Mouse (Mus musculus): ENCODE data around the gene Krtap17-1.

The Krtap17-1 gene

DNA sequence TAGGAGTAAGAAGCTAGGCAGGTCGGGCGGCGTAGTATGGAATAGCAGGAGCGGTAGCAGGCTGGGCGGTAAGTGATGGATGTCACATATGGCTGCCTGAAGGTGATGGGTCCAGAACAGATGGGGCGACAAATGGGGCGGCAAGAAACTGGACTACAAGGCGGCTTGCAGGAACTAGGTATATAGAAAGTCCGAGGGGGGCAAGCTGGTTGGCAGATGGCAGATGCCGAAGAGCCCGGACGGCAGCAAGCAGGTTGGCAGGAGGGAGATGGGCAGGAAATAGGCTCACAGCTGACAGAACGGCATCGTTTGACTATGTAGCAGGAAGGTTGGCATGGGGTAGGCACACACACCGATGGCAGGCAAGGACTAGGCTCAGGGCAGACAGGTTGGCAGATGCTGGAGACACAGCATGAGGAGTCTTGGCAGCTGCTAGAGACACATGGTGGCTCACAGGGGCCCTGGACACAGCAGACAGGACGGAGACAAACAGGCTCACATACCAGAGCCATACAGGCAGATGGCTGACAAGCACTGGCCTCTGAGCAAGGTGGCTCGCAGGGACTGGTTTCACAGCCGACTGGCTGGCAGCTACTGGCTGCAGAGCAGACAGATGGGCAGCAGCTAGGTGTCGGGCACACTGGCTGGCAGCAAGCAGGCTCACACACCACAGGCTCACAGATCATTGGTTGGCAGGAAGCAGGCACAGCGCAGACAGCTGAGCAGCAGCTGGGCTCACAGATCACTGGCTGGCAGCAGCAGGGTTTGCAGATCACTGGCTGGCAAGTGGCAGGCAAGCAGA is 8.3 kb downstream of the Krtap17-1 start:
- ChIA-PET POLR2A (no interaction called here), CTCF (interaction anchor here in 3 of 4 experiments (0.7 to 1.0 kb wide), 3 partner anchors 50 to 313 kb away, joined by 3 to 6 read pairs (median 4); no protein-coding TSS in a partner anchor)

DNA sequence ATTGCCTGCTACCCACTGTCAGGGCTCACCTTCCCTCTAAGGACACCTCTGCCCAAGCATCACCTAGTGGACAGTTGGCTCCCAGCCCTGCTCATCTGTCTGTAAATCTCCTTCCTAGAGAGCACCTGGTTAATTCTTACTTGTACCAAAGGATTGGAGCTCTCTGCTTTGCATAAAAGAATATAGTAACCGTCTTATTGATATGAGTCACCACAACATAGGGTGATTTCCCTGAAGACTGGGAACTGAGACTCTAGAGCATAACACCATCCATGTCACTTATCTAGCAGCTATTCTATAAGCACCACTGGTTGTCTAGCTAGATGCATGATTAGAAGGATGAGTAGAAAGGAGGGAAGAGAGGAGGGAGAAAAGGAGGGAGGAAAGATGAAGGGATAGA is 10.4 kb downstream of the Krtap17-1 start:
- POLR2A ChIA-PET: no interaction called here
- CTCF ChIA-PET: no interaction called here

DNA sequence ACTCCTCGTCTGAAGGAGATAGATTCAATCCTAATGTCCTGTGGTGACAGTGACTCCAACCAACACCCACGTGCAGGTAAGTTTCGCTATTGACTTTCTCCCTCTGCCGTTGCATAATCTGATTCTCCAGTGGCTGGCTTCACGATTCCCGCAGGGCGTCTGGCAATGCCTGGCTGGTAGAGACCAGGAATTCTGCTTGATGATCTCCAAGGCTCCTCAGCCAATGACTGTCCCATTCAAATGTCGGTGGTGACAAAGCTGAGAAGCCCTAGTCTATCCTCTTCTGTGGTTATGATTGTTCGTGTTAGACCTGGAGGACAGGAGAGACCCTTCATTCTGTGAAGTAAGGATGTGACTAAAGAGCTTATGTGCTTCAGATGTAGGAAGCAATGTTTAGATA is 11.1 kb downstream of the Krtap17-1 start:
- ChIA-PET POLR2A (interaction anchor here in 1 of 4 experiments (0.6 kb wide), 1 partner anchor 69 kb away, joined by 4 read pairs; no protein-coding TSS in a partner anchor), CTCF (no interaction called here)

DNA sequence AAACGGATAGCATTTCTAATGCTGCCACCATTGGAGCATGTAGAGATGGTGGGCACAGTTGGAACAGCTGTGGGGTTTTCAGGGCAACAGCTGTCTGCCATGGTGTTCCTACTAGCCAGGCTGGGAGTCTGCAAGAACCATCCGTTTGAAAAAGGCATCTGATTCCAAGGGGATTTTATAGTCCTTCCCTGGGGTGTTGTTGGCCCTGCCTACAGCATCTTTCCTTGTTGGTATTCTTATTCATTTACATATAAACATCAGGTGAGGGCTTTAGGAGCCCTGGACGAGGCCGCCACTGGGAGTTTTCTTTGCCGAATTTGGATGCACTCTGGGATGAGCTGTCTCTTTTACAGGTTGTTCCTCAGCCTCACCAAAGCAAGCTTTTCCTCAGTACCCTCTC is 14.8 kb downstream of the Krtap17-1 start, which contains the start of gene Krtap29-1:
TSS of gene Krtap29-1 (minus strand) at position 101 of the 400 bp plus-strand sequence.
- ChIA-PET CTCF (interaction anchor here in 1 of 4 experiments (1.6 kb wide), 1 partner anchor 14 kb away, joined by 4 read pairs; no protein-coding TSS in a partner anchor), POLR2A (interaction anchor here in 1 of 4 experiments (0.6 kb wide), 1 partner anchor 913 kb away, joined by 3 read pairs; no protein-coding TSS in a partner anchor)

DNA sequence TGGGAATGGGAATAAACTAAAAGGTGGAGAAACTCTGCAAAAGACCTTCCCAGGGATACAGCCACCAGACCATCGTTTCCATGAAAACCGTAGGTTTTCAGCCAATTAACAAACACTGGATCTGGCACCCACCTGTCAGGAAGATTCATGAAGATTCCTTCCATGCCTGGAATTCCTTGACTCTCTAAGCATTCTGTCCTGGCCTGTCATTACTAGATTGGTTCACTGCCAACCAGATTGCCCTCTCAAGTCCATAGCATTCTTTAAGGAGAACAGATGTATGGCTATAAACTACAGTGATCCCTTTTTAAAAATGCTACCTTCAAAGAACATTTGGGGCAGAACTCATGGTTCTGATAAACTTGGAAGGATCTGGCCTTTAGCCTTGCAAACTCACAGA is 27.8 kb downstream of the Krtap17-1 start:
- CTCF ChIA-PET: no interaction called here
- POLR2A ChIA-PET: no interaction called here

DNA sequence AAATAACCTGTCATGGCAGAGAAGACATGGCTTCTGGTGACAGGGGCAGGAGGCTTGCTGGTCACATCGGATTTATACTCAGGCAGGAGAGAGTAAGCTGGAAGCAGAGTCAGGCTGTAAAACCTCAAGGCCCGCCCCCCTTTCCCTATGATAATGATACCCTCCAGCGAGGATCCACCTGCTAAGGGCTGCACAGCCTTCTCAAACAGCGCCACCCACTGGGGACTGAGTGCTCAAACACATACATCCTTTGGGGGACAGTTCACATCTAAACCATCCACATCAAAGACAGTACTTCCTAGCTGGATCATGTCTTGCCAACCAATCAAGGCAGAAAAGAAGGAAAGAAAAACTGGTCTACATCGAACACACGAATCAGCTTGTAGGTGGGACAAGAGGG is 29.6 kb downstream of the Krtap17-1 start:
- ChIA-PET POLR2A (no interaction called here), CTCF (interaction anchor here in 2 of 4 experiments (0.6 to 1.3 kb wide), 6 partner anchors 11 to 390 kb away, joined by 3 to 4 read pairs (median 3); partner anchors contain the start of gene Krtap29-1 (in 1 of the 2))

DNA sequence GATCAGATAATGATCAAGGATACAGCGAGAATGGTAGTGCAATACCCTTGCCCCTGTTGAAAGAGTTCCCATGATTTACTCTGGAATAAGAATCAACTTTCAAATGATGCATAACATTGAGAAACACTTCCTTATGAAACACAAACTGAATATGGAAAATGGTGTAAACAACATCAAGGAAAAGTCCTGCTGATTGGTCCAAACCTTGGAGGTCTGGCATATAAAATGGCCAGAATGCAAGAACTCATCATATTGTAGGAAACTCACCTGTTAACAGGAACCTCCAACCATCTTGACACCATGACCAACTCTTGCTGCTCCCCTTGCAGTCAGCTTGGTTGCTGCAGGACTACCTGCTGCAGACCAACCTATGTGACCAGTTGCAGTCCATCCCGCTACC is 45.6 kb downstream of the Krtap17-1 start, which contains the start of gene Krtap9-5:
TSS of gene Krtap9-5 (plus strand) at position 301 of the 400 bp plus-strand sequence.
- CTCF ChIA-PET: no interaction called here
- POLR2A ChIA-PET: no interaction called here
